Mouse (Mus musculus) heart, postnatal 0 days (tissue): ENCODE results near the gene Immp2l. TPM values are rescaled to one million over a fixed set of nuclear protein-coding genes. Genes with fewer than 3 reads are reported as not detected.

Experiments
- ATAC-seq: fragments of 200-750 bp; cut with Nextera tagmentation; 2 replicates; pipeline ENCODE4 v1.8.0; 2017; ENCODE audit warnings: low read depth, moderate number of reproducible peaks, moderate library complexity; ENCODE audit not compliant: insufficient read depth
- DNase-seq: peaks from one replicate; pipeline ENCODE4 v3.0.0-alpha.2; 2016; ENCODE audit warnings: low spot score
- H3K27ac ChIP-seq: fragments of 300-500 bp; sonication (generic); 2 replicates; pipeline ENCODE4 v1.5.1; 2014; ENCODE audit warnings: low read depth, mild to moderate bottlenecking
- H3K27me3 ChIP-seq: fragments of 300-500 bp; sonication (generic); 2 replicates; pipeline ENCODE4 v1.6.1; 2014; ENCODE audit warnings: low read length, mixed read lengths; ENCODE audit not compliant: control insufficient read depth, insufficient read depth
- H3K36me3 ChIP-seq: fragments of 300-500 bp; sonication (generic); replicated peaks from 2 replicates; pipeline ENCODE4 v1.6.1; 2014; ENCODE audit warnings: low read length, mixed read lengths; ENCODE audit not compliant: control insufficient read depth, insufficient read depth
- H3K4me1 ChIP-seq: fragments of 300-500 bp; sonication (generic); 2 replicates; pipeline ENCODE4 v1.6.1; 2014; ENCODE audit warnings: antibody characterized with exemption; ENCODE audit not compliant: control insufficient read depth, insufficient read depth
- H3K4me2 ChIP-seq: fragments of 300-500 bp; sonication (generic); 2 replicates; pipeline ENCODE4 v1.6.1; 2014; ENCODE audit warnings: low read depth, mild to moderate bottlenecking, low read length, moderate library complexity
- H3K4me3 ChIP-seq: fragments of 300-500 bp; sonication (generic); 2 replicates; pipeline ENCODE4 v1.5.1; 2014; ENCODE audit warnings: low read depth, low read length
- H3K9ac ChIP-seq: fragments of 300-500 bp; sonication (generic); replicated peaks from 2 replicates; pipeline ENCODE4 v1.6.1; 2014; ENCODE audit warnings: low read depth, low read length, mixed read lengths
- H3K9me3 ChIP-seq: fragments of 300-500 bp; sonication (generic); replicated peaks from 2 replicates; pipeline ENCODE4 v1.6.1; 2016; ENCODE audit warnings: low read length; ENCODE audit not compliant: control insufficient read depth
- CTCF ChIP-seq: IDR thresholded peaks from 2 replicates; pipeline ENCODE4 v1.5.1; 2016; ENCODE audit warnings: antibody characterized with exemption, control low read depth, low read depth
- EP300 ChIP-seq: IDR thresholded peaks from 2 replicates; pipeline ENCODE4 v1.6.1; 2016; ENCODE audit warnings: antibody characterized with exemption, low read depth
- WGBS: fragments of 180-500 bp; shearing (Covaris S2); extraction: QIAGEN DNeasy Blood & Tissue Kit; methylation state at CpG from one replicate; pipeline ENCODE4 v1.1.7; 2014; 5-methylcytosine and 5-hydroxymethylcytosine counted together
- polyA plus RNA-seq: library from polyadenylated mRNA; unstranded; fragments of >200 nt; fragmentation: Nextera tagmentation; extraction: Ambion mirVana; gene quantifications from 2 replicates; pipeline ENCODE4 v1.2.1, GENCODE M21; 2015
- total RNA-seq: library from RNA; depleted of rRNA; stranded (reverse); fragments of >200 nt; gene quantifications from 2 replicates; pipeline ENCODE4 v1.2.3, GENCODE M21; 2014; ENCODE audit warnings: low replicate concordance

Immp2l gene
- total and polyA plus RNA-seq, 2 experiments from 2014 or later: 3.6 to 10.8 TPM

GRCm38 (mm10) chr12:41111456-41111855, 87.6 kb downstream of the Immp2l start:
- no peaks in the 10 kb centered on the region for H3K27me3 ChIP-seq
- H3K36me3 ChIP-seq: no peaks in the 10 kb centered on the region
- 36% methylated on average over 1 of the region's 1 CpGs for WGBS
- no peak overlapping the region for H3K4me3 ChIP-seq
- H3K9ac ChIP-seq: no peak overlapping the region
- H3K4me2 ChIP-seq: no peak overlapping the region
- ATAC-seq (no peak), DNase-seq (peak; percentile 33)
- H3K27ac ChIP-seq: no peak overlapping the region
- no peaks in the 10 kb centered on the region for H3K9me3 ChIP-seq
- no peaks in the 10 kb centered on the region for H3K4me1 ChIP-seq
- TF ChIP-seq CTCF (peak; percentile 54), EP300 (no peak)

DNA sequence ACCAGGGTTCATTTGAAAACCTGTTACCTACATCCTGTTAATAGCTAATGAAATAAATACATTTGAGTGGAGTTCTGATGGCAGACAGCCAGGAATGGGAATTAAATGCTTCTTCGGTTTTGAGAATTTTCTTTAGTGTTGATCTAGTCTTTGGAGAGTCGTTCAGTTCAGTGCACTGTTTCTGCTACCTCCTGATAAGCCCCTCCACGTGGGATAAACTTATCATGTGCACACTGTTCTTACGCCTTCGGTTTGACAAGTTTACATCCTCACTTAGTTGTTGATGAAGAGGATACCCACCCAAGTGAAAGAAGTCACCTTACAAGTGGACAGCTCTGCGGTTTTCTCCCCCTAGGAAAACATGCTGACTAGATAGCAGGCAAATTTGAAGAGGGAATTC, 88.2 kb downstream of the Immp2l start:
- ATAC-seq: no peak

DNA sequence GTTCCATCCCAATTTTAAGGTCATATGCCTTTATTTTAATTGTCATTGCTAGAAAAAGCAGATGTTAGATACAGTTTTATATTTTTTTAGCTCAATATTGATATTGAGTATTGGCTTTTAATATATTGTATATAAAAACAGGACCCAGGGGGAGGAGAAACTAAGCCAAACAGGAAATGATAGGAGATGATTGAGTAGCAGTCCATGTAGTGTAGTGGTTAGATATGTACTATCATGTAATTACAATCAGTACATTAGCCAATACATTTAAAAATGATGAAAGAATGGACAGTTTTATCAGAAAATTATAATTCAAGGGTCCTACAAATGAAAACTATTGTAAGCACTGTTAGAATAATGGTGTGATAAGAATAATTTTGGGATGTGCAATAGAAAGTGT, 94.5 kb downstream of the Immp2l start:
- TF ChIP-seq EP300 (no peak), CTCF (no peak)

More for the DNA sequence above, 88.2 kb downstream of the Immp2l start:
- no peaks in the 10 kb centered on the region for H3K36me3 ChIP-seq
- H3K27me3 ChIP-seq: no peaks in the 10 kb centered on the region
- H3K9ac ChIP-seq: no peak overlapping the region
- no peaks in the 10 kb centered on the region for H3K9me3 ChIP-seq
- no peaks in the 10 kb centered on the region for H3K4me1 ChIP-seq
- 32% methylated on average over 6 of the region's 6 CpGs for WGBS
- TF ChIP-seq EP300 (no peak), CTCF (no peak)
- no peak overlapping the region for H3K4me2 ChIP-seq
- H3K27ac ChIP-seq: no peak overlapping the region
- no peak for DNase-seq
- H3K4me3 ChIP-seq: no peak overlapping the region

DNA sequence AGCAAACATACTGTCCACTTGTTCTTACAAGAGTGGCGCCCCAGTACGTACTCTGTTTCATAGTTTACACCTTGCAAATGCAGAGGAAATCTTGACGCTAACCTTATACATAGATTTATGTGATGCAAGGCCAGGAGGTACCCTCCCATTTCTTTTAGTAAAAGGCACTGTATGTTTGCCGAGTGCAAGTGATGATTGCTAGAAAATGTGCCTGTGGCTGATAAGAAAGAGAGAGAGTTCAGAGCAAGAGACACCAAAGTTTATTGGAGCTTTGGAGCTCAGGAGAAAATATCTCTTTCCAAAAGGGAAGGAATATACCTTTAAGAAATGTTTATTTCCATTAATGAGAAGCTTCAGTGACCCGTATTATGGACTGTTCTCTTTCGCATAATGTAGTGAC, 95.8 kb downstream of the Immp2l start:
- ATAC-seq: no peak
- Histone ChIP-seq H3K9ac (no peak overlapping the region), H3K27me3 (no peaks in the 10 kb centered on the region), H3K4me2 (no peak overlapping the region), H3K4me3 (no peak overlapping the region), H3K9me3 (no peaks in the 10 kb centered on the region), H3K4me1 (peaks cover 4% of the 10 kb centered on the region; the same call in 1 of the 2 replicates), H3K27ac (0 out of 2 replicates have a peak overlapping the region, but pooled peaks have one; percentile 34), H3K36me3 (no peaks in the 10 kb centered on the region)
- DNase-seq: no peak
- 47% methylated on average over 6 of the region's 6 CpGs for WGBS
- no peak for TF ChIP-seq EP300
- TF ChIP-seq CTCF: no peak

More for the DNA sequence above, 94.5 kb downstream of the Immp2l start:
- Histone ChIP-seq H3K4me3 (no peak overlapping the region), H3K4me1 (peaks cover 4% of the 10 kb centered on the region; the same call in 1 of the 2 replicates), H3K27ac (no peak overlapping the region), H3K36me3 (no peaks in the 10 kb centered on the region), H3K27me3 (no peaks in the 10 kb centered on the region), H3K4me2 (no peak overlapping the region), H3K9ac (no peak overlapping the region), H3K9me3 (no peaks in the 10 kb centered on the region)
- ATAC-seq (no peak), DNase-seq (no peak)

- H3K27me3 ChIP-seq: no peaks in the 10 kb centered on the region
- H3K9me3 ChIP-seq: no peaks in the 10 kb centered on the region
- H3K4me2 ChIP-seq: no peak overlapping the region
- ATAC-seq (no peak), DNase-seq (peak; percentile 11)
- no peak overlapping the region for H3K27ac ChIP-seq
- no peaks in the 10 kb centered on the region for H3K36me3 ChIP-seq
- 82% methylated on average over 2 of the region's 2 CpGs for WGBS
- H3K4me3 ChIP-seq: no peak overlapping the region
- H3K4me1 ChIP-seq: peaks cover 8% of the 10 kb centered on the region
- no peak for TF ChIP-seq EP300
- peak; percentile 40 for TF ChIP-seq CTCF
- no peak overlapping the region for H3K9ac ChIP-seq
These were observed 99.3 kb downstream of the Immp2l start for GRCm38 (mm10) chr12:41123207-41123606.

DNA sequence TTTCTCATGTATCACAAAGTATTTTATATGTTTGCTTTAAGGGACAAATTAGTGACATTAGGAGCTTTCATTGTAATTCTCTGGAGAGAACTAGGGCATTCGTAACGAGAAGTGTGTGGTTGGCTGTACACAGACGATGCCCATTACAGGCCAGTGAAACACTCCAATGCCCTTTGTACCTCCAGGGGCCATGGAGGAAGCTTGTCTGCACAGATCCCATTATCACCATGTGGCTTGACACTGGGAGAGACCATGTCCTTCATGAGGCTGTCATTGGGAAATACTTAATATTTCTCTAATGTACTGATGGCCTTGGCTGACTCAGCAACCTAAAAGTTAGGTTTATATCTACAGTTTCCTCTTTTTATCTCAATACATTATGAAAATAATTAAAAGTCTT, 111.0 kb downstream of the Immp2l start:
- no peak overlapping the region for H3K4me3 ChIP-seq
- 79% methylated on average over 3 of the region's 3 CpGs for WGBS
- H3K27ac ChIP-seq: no peak overlapping the region
- H3K27me3 ChIP-seq: no peaks in the 10 kb centered on the region
- H3K4me1 ChIP-seq: no peaks in the 10 kb centered on the region
- TF ChIP-seq CTCF: no peak
- no peak for TF ChIP-seq EP300
- H3K9me3 ChIP-seq: no peaks in the 10 kb centered on the region
- no peak for DNase-seq
- no peak for ATAC-seq
- no peak overlapping the region for H3K4me2 ChIP-seq
- H3K36me3 ChIP-seq: no peaks in the 10 kb centered on the region
- H3K9ac ChIP-seq: no peak overlapping the region
